Mouse (Mus musculus) heart, embryonic 15.5 days (tissue): ENCODE data around the gene Aldh4a1. TPM values are rescaled to one million over a fixed set of nuclear protein-coding genes. Genes with fewer than 3 reads are reported as not detected.

Experiments used
- ATAC-seq: fragments of 200-750 bp; cut with Nextera tagmentation; replicated peaks from 2 replicates; pipeline ENCODE4 v1.8.0; 2017; ENCODE audit warnings: low read depth, moderate TSS enrichment; ENCODE audit not compliant: insufficient number of reproducible peaks, insufficient read depth, low FRiP score
- H3K27ac ChIP-seq: fragments of 300-500 bp; sonication (generic); 2 replicates; pipeline ENCODE4 v1.5.1; 2015; ENCODE audit warnings: mild to moderate bottlenecking, inconsistent platforms
- H3K27me3 ChIP-seq: fragments of 300-500 bp; sonication (generic); 2 replicates; pipeline ENCODE4 v1.6.1; 2015; ENCODE audit warnings: inconsistent platforms
- H3K36me3 ChIP-seq: fragments of 300-500 bp; sonication (generic); 2 replicates; pipeline ENCODE4 v1.6.1; 2015; ENCODE audit warnings: mild to moderate bottlenecking, inconsistent platforms
- H3K4me1 ChIP-seq: fragments of 300-500 bp; sonication (generic); replicated peaks from 2 replicates; pipeline ENCODE4 v1.6.1; 2015; ENCODE audit warnings: inconsistent platforms
- H3K4me2 ChIP-seq: fragments of 300-500 bp; sonication (generic); 2 replicates; pipeline ENCODE4 v1.6.1; 2015; ENCODE audit warnings: inconsistent platforms, mild to moderate bottlenecking, moderate library complexity
- H3K4me3 ChIP-seq: fragments of 300-500 bp; sonication (generic); 2 replicates; pipeline ENCODE4 v1.5.1; 2015; ENCODE audit warnings: mild to moderate bottlenecking, inconsistent platforms
- H3K9ac ChIP-seq: fragments of 300-500 bp; sonication (generic); 2 replicates; pipeline ENCODE4 v1.6.1; 2015; ENCODE audit warnings: mild to moderate bottlenecking, inconsistent platforms
- H3K9me3 ChIP-seq: fragments of 300-500 bp; sonication (generic); replicated peaks from 2 replicates; pipeline ENCODE4 v1.6.1; 2016; ENCODE audit warnings: inconsistent platforms
- WGBS: fragments of 180-500 bp; shearing (Covaris S2); methylation state at CpG from one replicate; pipeline ENCODE4 v1.1.7; 2015; ENCODE audit warnings: mixed read lengths; 5-methylcytosine and 5-hydroxymethylcytosine counted together
- polyA plus RNA-seq: library from polyadenylated mRNA; unstranded; fragments of >200 nt; fragmentation: Nextera tagmentation; extraction: Ambion mirVana; gene quantifications from 2 replicates; pipeline ENCODE4 v1.2.1, GENCODE M21; 2015

Gene Aldh4a1
- polyA plus RNA-seq, 1 experiment from 2014 or later: 25.2 TPM

DNA sequence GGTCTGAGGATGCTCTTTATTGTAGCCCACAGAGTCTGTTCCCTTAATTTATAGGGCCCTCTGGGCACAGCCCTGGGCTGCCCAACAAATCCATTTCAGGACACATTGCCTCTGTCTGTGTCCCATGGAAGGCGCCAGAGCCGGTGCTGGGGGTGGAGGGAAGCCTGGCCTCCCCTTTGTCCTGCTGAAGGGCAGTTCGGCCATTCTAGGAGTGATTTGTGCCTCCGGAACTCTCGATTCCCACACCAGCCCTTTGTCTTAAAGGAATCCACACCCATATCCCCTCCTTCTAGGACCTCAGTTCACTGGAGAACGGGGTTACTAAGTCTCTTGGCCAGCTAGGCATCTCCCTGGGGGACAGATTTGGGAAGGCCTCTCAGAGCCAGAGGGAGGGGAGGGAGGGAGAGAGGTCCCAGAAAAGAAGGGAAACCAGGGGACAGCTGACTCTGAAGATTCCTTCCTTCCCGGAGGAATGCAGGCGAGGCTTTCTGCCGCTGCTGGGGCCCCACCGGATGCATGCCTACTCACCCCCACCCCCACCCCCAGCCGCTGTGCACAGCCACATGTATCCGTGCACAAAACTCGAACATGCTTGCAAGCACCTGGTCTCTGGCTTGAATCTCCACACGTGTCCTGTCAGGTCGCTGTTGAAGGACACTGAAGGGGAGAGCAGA is 41.9 kb upstream of the Aldh4a1 start:
- H3K4me1 ChIP-seq: peaks cover 92% of the 10 kb centered on the region
- ATAC-seq: peak; percentile 58
- WGBS: 5% methylated on average over 14 of the region's 15 CpGs

DNA sequence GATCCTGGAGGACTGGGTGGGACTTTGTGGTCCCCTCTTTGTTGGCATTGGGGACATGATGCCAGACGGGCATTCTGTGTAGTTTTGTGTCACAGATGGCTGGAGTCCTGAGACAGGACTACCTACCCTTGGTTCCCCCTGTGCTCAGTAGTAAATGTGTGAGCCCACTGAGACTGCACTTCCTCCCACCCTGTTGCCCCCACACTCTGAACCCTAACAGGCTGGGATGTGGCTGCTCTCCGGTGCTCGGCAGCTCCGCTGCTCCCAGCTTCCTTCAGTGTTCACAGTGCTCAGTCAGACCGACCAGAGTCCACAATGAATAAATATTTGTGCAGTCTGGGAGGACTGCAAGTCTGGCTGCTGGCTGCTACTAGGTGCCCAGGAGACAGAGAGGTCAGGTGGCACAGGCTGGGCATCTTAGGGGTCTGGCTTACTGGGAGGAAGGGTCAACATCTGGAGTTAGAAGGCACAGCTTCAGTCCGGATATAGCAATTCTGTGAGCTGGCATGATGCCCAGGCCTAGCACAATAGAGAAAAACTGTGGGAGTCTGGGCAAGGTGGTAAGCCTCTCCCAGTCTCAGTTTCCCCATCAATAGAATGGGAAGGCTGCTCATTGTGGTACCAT is 41.1 kb upstream of the Aldh4a1 start:
- peak overlapping the region; percentile 14 for H3K9ac ChIP-seq
- peak overlapping the region; percentile 48 for H3K4me2 ChIP-seq
- no peaks in the 10 kb centered on the region for H3K9me3 ChIP-seq
- WGBS: 18% methylated on average over 6 of the region's 6 CpGs
- peak overlapping the region; percentile 3; the same call in 1 of the 2 replicates for H3K4me3 ChIP-seq
- peak; percentile 8 for ATAC-seq
- H3K36me3 ChIP-seq: no peaks in the 10 kb centered on the region
- H3K27me3 ChIP-seq: no peaks in the 10 kb centered on the region
- H3K4me1 ChIP-seq: peaks cover 89% of the 10 kb centered on the region
- H3K27ac ChIP-seq: peak overlapping the region; percentile 91

More for the DNA sequence above, 41.9 kb upstream of the Aldh4a1 start:
- H3K4me2 ChIP-seq: peak overlapping the region; percentile 48
- peak overlapping the region; percentile 3 for H3K4me3 ChIP-seq
- no peaks in the 10 kb centered on the region for H3K9me3 ChIP-seq
- H3K27me3 ChIP-seq: no peaks in the 10 kb centered on the region
- no peaks in the 10 kb centered on the region for H3K36me3 ChIP-seq
- H3K9ac ChIP-seq: peak overlapping the region; percentile 14
- H3K27ac ChIP-seq: peak overlapping the region; percentile 91

DNA sequence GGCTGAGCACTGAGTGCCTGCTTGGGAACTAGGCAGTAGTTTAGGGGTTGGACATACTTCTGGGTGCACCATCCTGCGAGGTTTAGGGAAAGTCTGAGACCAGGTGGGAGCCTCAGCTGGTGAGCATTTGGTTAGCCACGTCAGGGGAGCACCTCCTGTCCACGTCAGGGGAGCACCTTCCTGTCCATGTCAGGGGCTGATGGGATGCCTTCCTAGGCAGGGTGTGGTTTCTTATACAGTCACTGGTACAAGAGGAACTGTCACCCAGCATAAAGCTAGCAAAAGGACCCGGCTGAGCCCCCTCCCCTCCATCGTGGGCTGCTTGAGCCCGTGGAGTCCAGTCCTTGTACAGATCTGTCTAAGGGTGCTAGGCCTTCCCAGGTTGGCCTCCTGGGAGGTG is 40.3 kb upstream of the Aldh4a1 start:
- Histone ChIP-seq H3K4me1 (peaks cover 88% of the 10 kb centered on the region), H3K4me3 (no peak overlapping the region), H3K36me3 (no peaks in the 10 kb centered on the region), H3K27ac (no peak overlapping the region), H3K9ac (no peak overlapping the region), H3K9me3 (no peaks in the 10 kb centered on the region), H3K27me3 (no peaks in the 10 kb centered on the region), H3K4me2 (no peak overlapping the region)
- no peak for ATAC-seq
- 73% methylated on average over 6 of the region's 6 CpGs for WGBS

DNA sequence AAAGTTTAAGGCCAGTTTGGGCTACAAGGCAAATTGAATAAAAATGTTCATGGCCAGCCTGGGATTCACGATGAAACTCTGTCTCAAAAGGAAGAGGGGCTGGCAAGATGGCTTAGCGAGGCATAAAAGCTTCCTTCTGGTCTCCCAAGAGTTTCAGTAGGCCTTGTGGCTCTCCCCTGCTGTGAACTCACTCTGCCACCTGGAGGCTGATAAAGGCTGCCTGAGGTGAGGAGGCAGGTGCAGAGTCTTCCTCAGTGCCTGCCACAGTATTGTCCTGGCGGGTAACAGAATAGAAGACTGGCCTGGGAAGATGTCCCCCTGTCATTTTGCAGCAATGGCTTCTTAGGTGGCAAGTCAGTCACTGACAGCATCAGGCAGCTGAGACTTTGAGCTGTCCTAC is 39.8 kb upstream of the Aldh4a1 start:
- H3K4me2 ChIP-seq: no peak overlapping the region
- no peaks in the 10 kb centered on the region for H3K27me3 ChIP-seq
- H3K9ac ChIP-seq: no peak overlapping the region
- no peaks in the 10 kb centered on the region for H3K36me3 ChIP-seq
- H3K27ac ChIP-seq: no peak overlapping the region
- H3K9me3 ChIP-seq: no peaks in the 10 kb centered on the region
- 62% methylated on average over 3 of the region's 3 CpGs for WGBS
- no peak overlapping the region for H3K4me3 ChIP-seq
- no peak for ATAC-seq
- peaks cover 92% of the 10 kb centered on the region for H3K4me1 ChIP-seq

DNA sequence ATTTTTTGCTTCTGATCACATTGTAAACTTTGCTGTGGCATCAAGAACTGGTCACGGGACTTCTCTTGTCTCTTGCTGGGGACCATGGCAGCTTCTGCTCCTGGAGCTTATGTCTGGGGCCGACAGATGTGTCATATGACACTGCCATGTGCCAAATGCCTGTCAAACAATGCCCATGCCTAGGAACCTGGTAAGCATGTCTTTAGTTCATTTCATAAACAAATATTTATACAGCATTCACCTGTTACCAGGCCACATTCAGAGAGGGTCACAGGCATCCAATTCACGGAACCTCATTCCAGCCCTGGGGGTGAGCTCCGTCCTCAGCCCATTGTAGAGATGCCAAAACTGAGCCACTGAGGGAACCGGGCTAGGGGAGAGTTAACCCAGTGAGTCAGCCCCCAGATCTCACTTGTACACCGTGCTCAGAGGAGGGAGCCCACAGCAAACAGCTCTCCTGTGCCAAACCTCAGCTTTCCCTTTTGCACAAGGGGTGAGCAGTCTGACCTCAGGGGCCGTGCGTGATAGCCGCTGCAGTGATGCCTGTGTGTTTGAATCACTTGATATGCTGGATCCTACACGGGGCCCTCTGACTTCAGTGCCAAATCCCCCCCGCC is 38.9 kb upstream of the Aldh4a1 start:
- peaks cover 87% of the 10 kb centered on the region for H3K4me1 ChIP-seq
- no peak overlapping the region for H3K9ac ChIP-seq
- no peak overlapping the region for H3K4me3 ChIP-seq
- H3K36me3 ChIP-seq: no peaks in the 10 kb centered on the region
- no peaks in the 10 kb centered on the region for H3K27me3 ChIP-seq
- ATAC-seq: no peak
- WGBS: 71% methylated on average over 11 of the region's 11 CpGs
- H3K4me2 ChIP-seq: no peak overlapping the region
- no peaks in the 10 kb centered on the region for H3K9me3 ChIP-seq
- H3K27ac ChIP-seq: no peak overlapping the region

DNA sequence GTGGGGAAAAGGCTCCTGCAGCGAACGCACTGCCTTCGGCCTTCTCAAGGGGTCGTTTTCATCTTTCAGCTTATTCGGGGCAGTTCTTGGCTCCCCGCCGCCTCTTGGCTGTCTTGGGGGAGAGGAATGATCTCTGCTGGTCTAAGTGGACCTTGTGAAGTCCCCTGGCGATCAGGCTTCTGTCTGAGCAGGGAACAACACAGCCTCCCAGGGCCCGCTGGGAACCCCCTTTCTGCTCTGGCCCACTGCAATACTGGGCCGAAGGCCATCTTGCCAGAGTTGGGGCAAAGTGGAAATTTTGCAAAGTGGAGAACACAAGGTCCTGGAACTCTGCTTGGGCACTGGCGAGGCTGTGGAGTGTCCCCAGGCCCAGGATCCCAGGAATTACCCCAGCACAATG is 38.0 kb upstream of the Aldh4a1 start:
- H3K9me3 ChIP-seq: no peaks in the 10 kb centered on the region
- H3K4me3 ChIP-seq: no peak overlapping the region
- H3K36me3 ChIP-seq: no peaks in the 10 kb centered on the region
- H3K4me1 ChIP-seq: peaks cover 82% of the 10 kb centered on the region
- H3K9ac ChIP-seq: no peak overlapping the region
- ATAC-seq: no peak
- WGBS: 76% methylated on average over 11 of the region's 11 CpGs
- H3K27ac ChIP-seq: peak overlapping the region; percentile 19; the same call in 1 of the 2 replicates
- H3K4me2 ChIP-seq: no peak overlapping the region
- no peaks in the 10 kb centered on the region for H3K27me3 ChIP-seq

DNA sequence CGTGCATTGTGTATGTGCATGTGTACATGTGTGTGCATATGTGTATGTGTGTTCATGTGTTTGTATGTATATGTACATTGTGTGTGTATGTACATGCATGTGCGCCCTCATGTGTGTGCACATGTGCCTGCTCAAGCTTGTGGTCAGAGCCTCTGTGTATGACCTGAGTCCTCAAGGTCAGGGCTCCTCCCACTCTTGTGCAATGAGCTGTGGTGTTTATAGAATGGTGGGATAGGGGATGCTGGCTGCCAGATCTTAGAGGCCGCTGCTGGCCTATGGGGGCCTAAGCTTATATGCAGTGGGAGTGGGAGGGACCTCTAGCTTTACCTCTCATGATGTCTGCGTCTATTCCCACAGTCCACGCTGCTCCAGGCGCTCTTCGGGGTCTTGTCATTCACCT is 37.0 kb upstream of the Aldh4a1 start:
- H3K4me1 ChIP-seq: peaks cover 79% of the 10 kb centered on the region
- 81% methylated on average over 7 of the region's 7 CpGs for WGBS
- H3K9me3 ChIP-seq: no peaks in the 10 kb centered on the region
- no peak overlapping the region for H3K4me3 ChIP-seq
- ATAC-seq: no peak
- H3K27ac ChIP-seq: no peak overlapping the region
- no peak overlapping the region for H3K4me2 ChIP-seq
- no peak overlapping the region for H3K9ac ChIP-seq
- no peaks in the 10 kb centered on the region for H3K36me3 ChIP-seq
- H3K27me3 ChIP-seq: no peaks in the 10 kb centered on the region

DNA sequence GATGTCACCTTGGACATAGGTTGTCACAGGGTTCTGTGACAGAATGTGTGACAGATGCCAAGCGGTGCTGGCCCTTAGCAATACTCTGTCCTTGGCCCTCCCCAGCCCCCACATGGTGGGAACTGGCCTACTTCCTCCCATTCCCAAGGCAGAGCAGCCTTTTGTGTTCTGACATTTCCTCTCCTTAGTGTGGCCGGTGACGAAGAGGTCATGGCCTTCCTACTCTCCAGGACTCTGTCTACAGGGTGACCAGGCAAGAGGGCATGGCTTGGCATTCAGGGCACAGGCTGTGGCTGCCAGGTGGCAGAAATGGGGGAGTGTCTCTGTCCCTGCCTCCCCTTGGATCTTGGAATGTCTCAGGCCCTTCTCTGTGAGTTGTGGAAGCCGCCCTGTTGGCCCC is 35.3 kb upstream of the Aldh4a1 start:
- H3K27ac ChIP-seq: peak overlapping the region; percentile 42
- H3K9ac ChIP-seq: no peak overlapping the region
- no peak overlapping the region for H3K4me2 ChIP-seq
- H3K9me3 ChIP-seq: no peaks in the 10 kb centered on the region
- ATAC-seq: peak; percentile 33; the same call in 1 of the 2 replicates
- no peaks in the 10 kb centered on the region for H3K27me3 ChIP-seq
- 70% methylated on average over 4 of the region's 4 CpGs for WGBS
- no peaks in the 10 kb centered on the region for H3K36me3 ChIP-seq
- no peak overlapping the region for H3K4me3 ChIP-seq
- H3K4me1 ChIP-seq: peaks cover 63% of the 10 kb centered on the region

DNA sequence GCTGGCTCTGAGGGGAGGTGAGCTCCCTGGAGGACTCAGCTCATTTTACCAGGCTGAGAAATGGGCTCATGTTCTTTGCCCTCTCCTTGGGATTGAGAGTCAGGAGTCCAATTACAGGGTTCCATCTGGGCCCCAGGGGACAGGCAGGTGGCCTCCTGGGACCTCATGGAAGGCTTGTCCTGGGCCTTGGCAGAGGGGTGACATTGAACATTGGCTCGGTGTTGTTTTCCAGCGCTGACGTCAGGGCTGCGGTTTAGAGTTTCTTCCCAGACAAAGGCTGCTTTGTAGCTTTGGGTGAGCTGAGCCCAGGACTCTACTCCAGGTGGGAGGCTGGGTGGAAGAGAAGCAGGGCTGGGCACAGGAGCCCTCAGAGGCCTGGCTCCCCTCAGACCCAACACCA is 34.9 kb upstream of the Aldh4a1 start:
- Histone ChIP-seq H3K9ac (no peak overlapping the region), H3K4me3 (no peak overlapping the region), H3K4me1 (peaks cover 58% of the 10 kb centered on the region), H3K36me3 (no peaks in the 10 kb centered on the region), H3K9me3 (no peaks in the 10 kb centered on the region), H3K27me3 (no peaks in the 10 kb centered on the region), H3K27ac (peak overlapping the region; percentile 42), H3K4me2 (no peak overlapping the region)
- WGBS: 87% methylated on average over 4 of the region's 4 CpGs
- no peak for ATAC-seq

DNA sequence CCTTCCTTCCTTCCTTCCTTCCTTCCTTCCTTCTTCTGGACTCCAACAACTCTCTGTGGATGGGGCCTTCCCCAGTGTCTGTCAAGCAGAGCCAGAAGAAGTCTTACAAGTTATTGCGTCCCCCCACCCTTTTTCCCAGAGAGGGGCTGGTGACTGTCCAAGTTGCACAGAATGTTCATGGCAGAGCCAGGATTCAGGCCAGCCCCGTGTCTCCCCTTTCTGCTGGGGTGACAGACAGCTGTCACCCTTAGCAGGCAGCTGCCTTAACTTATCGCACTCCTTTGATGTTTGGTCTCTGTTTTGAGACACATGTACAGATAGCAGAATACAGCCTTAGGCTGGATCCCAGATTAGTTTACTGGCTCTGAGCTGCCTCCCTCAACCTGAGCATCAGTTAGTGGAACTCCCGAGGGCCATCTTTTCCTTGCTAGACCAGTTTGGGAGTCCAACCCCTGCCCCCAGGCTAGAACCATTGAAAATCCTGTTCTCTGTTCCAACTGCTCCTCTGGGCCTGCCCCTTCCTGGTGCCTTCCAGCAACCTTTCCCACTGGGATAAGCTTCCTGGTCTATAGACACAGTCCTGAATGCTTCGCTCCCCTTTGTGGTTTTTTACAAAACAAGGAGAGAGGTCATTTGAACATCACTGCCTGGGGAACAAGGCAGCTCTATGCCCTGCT is 33.2 kb upstream of the Aldh4a1 start:
- no peak overlapping the region for H3K4me3 ChIP-seq
- no peaks in the 10 kb centered on the region for H3K9me3 ChIP-seq
- ATAC-seq: no peak
- no peak overlapping the region for H3K9ac ChIP-seq
- 58% methylated on average over 5 of the region's 5 CpGs for WGBS
- H3K4me1 ChIP-seq: peaks cover 48% of the 10 kb centered on the region
- no peaks in the 10 kb centered on the region for H3K36me3 ChIP-seq
- no peak overlapping the region for H3K27ac ChIP-seq
- H3K4me2 ChIP-seq: no peak overlapping the region
- H3K27me3 ChIP-seq: no peaks in the 10 kb centered on the region

DNA sequence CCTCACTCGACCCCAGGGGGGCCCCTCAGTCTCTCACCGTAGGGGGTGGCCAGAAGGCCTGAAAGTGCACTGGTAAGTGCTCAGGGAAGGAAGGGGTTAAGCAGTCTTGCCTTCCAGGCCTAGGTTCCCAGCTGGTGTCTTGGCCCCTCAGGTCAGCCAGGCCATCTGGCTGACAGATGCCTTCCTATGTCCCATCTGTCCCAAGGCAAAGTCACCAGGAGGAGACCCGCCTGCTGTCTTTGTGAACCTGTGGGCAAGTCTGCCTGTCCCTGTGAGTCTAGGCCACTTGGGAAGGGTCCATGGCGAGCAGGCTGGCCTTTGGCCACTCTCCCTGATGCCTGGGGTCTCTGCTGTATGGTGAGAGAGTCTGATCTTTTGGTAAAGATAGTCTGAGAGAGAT is 32.2 kb upstream of the Aldh4a1 start:
- Histone ChIP-seq H3K27me3 (no peaks in the 10 kb centered on the region), H3K36me3 (no peaks in the 10 kb centered on the region), H3K27ac (no peak overlapping the region), H3K4me2 (no peak overlapping the region), H3K4me1 (peaks cover 49% of the 10 kb centered on the region), H3K9me3 (no peaks in the 10 kb centered on the region), H3K9ac (no peak overlapping the region), H3K4me3 (no peak overlapping the region)
- ATAC-seq: no peak
- WGBS: 53% methylated on average over 4 of the region's 4 CpGs
